Mouse (Mus musculus) layer of hippocampus, adult 9-10 months (tissue): ENCODE measurements around the gene Catsper1.

ENCODE experiments used
- DNase-seq: peaks from one replicate; pipeline ENCODE4 v3.0.0; 2022; ENCODE audit warnings: low spot score

Gene Catsper1

GRCm38 (mm10) chr19:5353609-5354008 lies 18.1 kb downstream of the Catsper1 start:
- DNase-seq: no peak

GRCm38 (mm10) chr19:5356080-5356479 lies 20.5 kb downstream of the Catsper1 start:
- DNase-seq: no peak

- DNase-seq: no peak
Observed at GRCm38 (mm10) chr19:5362186-5362585, 26.6 kb downstream of the Catsper1 start.

- no peak for DNase-seq
Observed at GRCm38 (mm10) chr19:5364124-5364523, 28.6 kb downstream of the Catsper1 start.

GRCm38 (mm10) chr19:5365751-5366150 lies 30.2 kb downstream of the Catsper1 start:
- no peak for DNase-seq

- DNase-seq: peak; percentile 98
Observed at GRCm38 (mm10) chr19:5366175-5367052, 30.9 kb downstream of the Catsper1 start, which contains the start of gene Eif1ad. Gene Eif1ad (plus strand): TSS chr19:5366741.

GRCm38 (mm10) chr19:5367053-5367359 lies 31.5 kb downstream of the Catsper1 start, which contains the start of gene Banf1:
Gene Banf1 (minus strand): TSS chr19:5367168.
- DNase-seq: no peak

- no peak for DNase-seq
Observed at GRCm38 (mm10) chr19:5367455-5367854, 31.9 kb downstream of the Catsper1 start.

GRCm38 (mm10) chr19:5370932-5371331 lies 35.4 kb downstream of the Catsper1 start:
- no peak for DNase-seq

GRCm38 (mm10) chr19:5372724-5373123 lies 37.2 kb downstream of the Catsper1 start:
- no peak for DNase-seq

- no peak for DNase-seq
Observed at GRCm38 (mm10) chr19:5374177-5374576, 38.6 kb downstream of the Catsper1 start.

GRCm38 (mm10) chr19:5374748-5375147 lies 39.2 kb downstream of the Catsper1 start:
- DNase-seq: no peak

- DNase-seq: peak; percentile 61
Observed at GRCm38 (mm10) chr19:5377446-5377845, 41.9 kb downstream of the Catsper1 start.

GRCm38 (mm10) chr19:5383326-5383725 lies 47.8 kb downstream of the Catsper1 start:
- no peak for DNase-seq

GRCm38 (mm10) chr19:5384715-5385114 lies 49.2 kb downstream of the Catsper1 start:
- no peak for DNase-seq

GRCm38 (mm10) chr19:5388011-5388441 lies 52.5 kb downstream of the Catsper1 start:
- DNase-seq: no peak

- DNase-seq: peak; percentile 89
Observed at GRCm38 (mm10) chr19:5388588-5389242, 53.2 kb downstream of the Catsper1 start, which contains the start of gene Sart1. Gene Sart1 (minus strand): TSS chr19:5388703.

GRCm38 (mm10) chr19:5389647-5390046 lies 54.1 kb downstream of the Catsper1 start:
- no peak for DNase-seq

GRCm38 (mm10) chr19:5390416-5390815 lies 54.9 kb downstream of the Catsper1 start:
- no peak for DNase-seq

- DNase-seq: no peak
Observed at GRCm38 (mm10) chr19:5392892-5393291, 57.4 kb downstream of the Catsper1 start.
